Mouse (Mus musculus) embryonic fibroblast, embryonic 13.5 days (primary cell): ENCODE data around the gene Shroom3. TPM values are rescaled to one million over a fixed set of nuclear protein-coding genes. Genes with fewer than 3 reads are reported as not detected.
"Not testable (repeated sequence)": the region's sequence is repeated elsewhere in the genome, so short reads cannot be mapped to it uniquely, and the experiment has no call there.

ENCODE experiments used
- H3K27ac ChIP-seq: 2 replicates; pipeline ENCODE4 v1.5.1; 2012; ENCODE audit warnings: low read length, control low read depth, inconsistent platforms; ENCODE audit not compliant: insufficient read depth
- H3K4me1 ChIP-seq: 2 replicates; pipeline ENCODE4 v1.6.1; 2011; ENCODE audit warnings: low read length; ENCODE audit not compliant: control insufficient read depth, insufficient read depth
- H3K4me3 ChIP-seq: 2 replicates; pipeline ENCODE4 v1.5.1; 2011; ENCODE audit warnings: mild to moderate bottlenecking, control low read depth, low read length; ENCODE audit not compliant: insufficient read depth
- CTCF ChIP-seq: IDR thresholded peaks from 2 replicates; pipeline ENCODE4 v1.5.1; 2011; ENCODE audit warnings: mild to moderate bottlenecking, control low read depth, low read length, moderate library complexity, borderline replicate concordance; ENCODE audit not compliant: insufficient read depth
- POLR2A ChIP-seq: IDR thresholded peaks from 2 replicates; pipeline ENCODE4 v1.6.1; 2011; ENCODE audit warnings: low read depth, mild to moderate bottlenecking, control low read depth, low read length, moderate library complexity
- polyA plus RNA-seq: library from polyadenylated mRNA; stranded (reverse); fragments of >200 nt; gene quantifications from 2 replicates; pipeline ENCODE4 v1.2.4, GENCODE M21; 2011; ENCODE audit warnings: low read depth; ENCODE audit not compliant: missing spikeins, insufficient read length

The Shroom3 gene
- polyA plus RNA-seq, 1 experiment = 1.2 TPM

GRCm38 (mm10) chr5:92918866-92919265, 235.6 kb downstream of the Shroom3 start:
- Histone ChIP-seq H3K27ac (no peak overlapping the region), H3K4me3 (no peak overlapping the region), H3K4me1 (no peaks in the 10 kb centered on the region)
- TF ChIP-seq POLR2A = no peak
- no peak for TF ChIP-seq CTCF

- Histone ChIP-seq H3K4me3 (no peak overlapping the region), H3K4me1 (no peaks in the 10 kb centered on the region), H3K27ac (no peak overlapping the region)
- TF ChIP-seq CTCF (no peak), POLR2A (no peak)
These were observed 236.2 kb downstream of the Shroom3 start for GRCm38 (mm10) chr5:92919390-92919789.

- H3K27ac ChIP-seq = no peak overlapping the region
- no peaks in the 10 kb centered on the region for H3K4me1 ChIP-seq
- no peak for TF ChIP-seq POLR2A
- TF ChIP-seq CTCF = no peak
- H3K4me3 ChIP-seq = no peak overlapping the region
These were observed 237.7 kb downstream of the Shroom3 start for GRCm38 (mm10) chr5:92920984-92921383.

- H3K4me3 ChIP-seq = no peak overlapping the region
- H3K27ac ChIP-seq = no peak overlapping the region
- peak; percentile 19; the same call in 1 of the 2 replicates for TF ChIP-seq CTCF
- no peak for TF ChIP-seq POLR2A
- no peaks in the 10 kb centered on the region for H3K4me1 ChIP-seq
These were observed 238.5 kb downstream of the Shroom3 start for GRCm38 (mm10) chr5:92921728-92922127.

- not testable (repeated sequence) for H3K4me1 ChIP-seq, H3K27ac ChIP-seq, H3K4me3 ChIP-seq
These were observed 239.7 kb downstream of the Shroom3 start for GRCm38 (mm10) chr5:92922981-92923380.

GRCm38 (mm10) chr5:92924851-92925477, 241.7 kb downstream of the Shroom3 start:
- H3K4me3 ChIP-seq = no peak overlapping the region
- H3K4me1 ChIP-seq = no peaks in the 10 kb centered on the region
- no peak for TF ChIP-seq POLR2A
- no peak for TF ChIP-seq CTCF
- no peak overlapping the region for H3K27ac ChIP-seq

- Histone ChIP-seq H3K27ac (no peak overlapping the region), H3K4me1 (peaks cover 2% of the 10 kb centered on the region; the same call in 1 of the 2 replicates), H3K4me3 (no peak overlapping the region)
- TF ChIP-seq POLR2A = no peak
- TF ChIP-seq CTCF = no peak
These were observed 244.4 kb downstream of the Shroom3 start for GRCm38 (mm10) chr5:92927667-92928066.

- Histone ChIP-seq H3K27ac (no peak overlapping the region), H3K4me3 (no peak overlapping the region), H3K4me1 (peaks cover 12% of the 10 kb centered on the region)
- TF ChIP-seq CTCF = no peak
- TF ChIP-seq POLR2A = no peak
These were observed 247.3 kb downstream of the Shroom3 start for GRCm38 (mm10) chr5:92930557-92930956.

GRCm38 (mm10) chr5:92931298-92931697, 248.1 kb downstream of the Shroom3 start:
- TF ChIP-seq CTCF = no peak
- TF ChIP-seq POLR2A = no peak
- H3K4me1 ChIP-seq = peaks cover 12% of the 10 kb centered on the region
- H3K27ac ChIP-seq = no peak overlapping the region
- H3K4me3 ChIP-seq = no peak overlapping the region

GRCm38 (mm10) chr5:92933010-92933409, 249.8 kb downstream of the Shroom3 start:
- H3K27ac ChIP-seq = peak overlapping the region; percentile 69
- no peak overlapping the region for H3K4me3 ChIP-seq
- peaks cover 12% of the 10 kb centered on the region for H3K4me1 ChIP-seq
- no peak for TF ChIP-seq CTCF
- no peak for TF ChIP-seq POLR2A
